Mouse (Mus musculus) heart, embryonic 16.5 days (tissue): Measurements from ENCODE around the gene BC029722. TPM values are rescaled to one million over a fixed set of nuclear protein-coding genes. Genes with fewer than 3 reads are reported as not detected.

ENCODE experiments used
- ATAC-seq: fragments of 200-750 bp; cut with Nextera tagmentation; replicated peaks from 2 replicates; pipeline ENCODE4 v1.8.0; 2017; ENCODE audit warnings: moderate number of reproducible peaks; ENCODE audit not compliant: insufficient read depth, low FRiP score; ENCODE audit errors: extremely low read depth
- H3K27ac ChIP-seq: fragments of 300-500 bp; sonication (generic); 2 replicates; pipeline ENCODE4 v1.5.1; 2014; ENCODE audit warnings: mild to moderate bottlenecking, low read length, control low read depth, moderate library complexity
- H3K27me3 ChIP-seq: fragments of 300-500 bp; sonication (generic); 2 replicates; pipeline ENCODE4 v1.6.1; 2014; ENCODE audit warnings: low read length, mixed read lengths; ENCODE audit not compliant: control insufficient read depth, insufficient read depth
- H3K36me3 ChIP-seq: fragments of 300-500 bp; sonication (generic); 2 replicates; pipeline ENCODE4 v1.6.1; 2014; ENCODE audit not compliant: control insufficient read depth, insufficient read depth
- H3K4me1 ChIP-seq: fragments of 300-500 bp; sonication (generic); 2 replicates; pipeline ENCODE4 v1.6.1; 2014; ENCODE audit warnings: low read length, mixed read lengths; ENCODE audit not compliant: control insufficient read depth, insufficient read depth
- H3K4me2 ChIP-seq: fragments of 300-500 bp; sonication (generic); 2 replicates; pipeline ENCODE4 v1.6.1; 2014; ENCODE audit warnings: low read depth, mild to moderate bottlenecking, control low read depth, low read length
- H3K4me3 ChIP-seq: fragments of 300-500 bp; sonication (generic); 2 replicates; pipeline ENCODE4 v1.5.1; 2014; ENCODE audit warnings: mild to moderate bottlenecking, control low read depth, low read length
- H3K9ac ChIP-seq: fragments of 300-500 bp; sonication (generic); 2 replicates; pipeline ENCODE4 v1.6.1; 2014; ENCODE audit warnings: low read length, control low read depth
- H3K9me3 ChIP-seq: fragments of 300-500 bp; sonication (generic); replicated peaks from 2 replicates; pipeline ENCODE4 v1.6.1; 2016; ENCODE audit warnings: low read length; ENCODE audit not compliant: control insufficient read depth
- WGBS: fragments of 180-500 bp; shearing (Covaris S2); extraction: QIAGEN DNeasy Blood & Tissue Kit; methylation state at CpG from one replicate; pipeline ENCODE4 v1.1.7; 2014; 5-methylcytosine and 5-hydroxymethylcytosine counted together
- polyA plus RNA-seq: library from polyadenylated mRNA; unstranded; fragments of >200 nt; fragmentation: Nextera tagmentation; extraction: Ambion mirVana; gene quantifications from 2 replicates; pipeline ENCODE4 v1.2.1, GENCODE M21; 2015

BC029722 gene
- polyA plus RNA-seq, 1 experiment from 2014 or later, result 17.4 TPM

GRCm38 (mm10) chr2:155812637-155813036 lies 6.6 kb downstream of the BC029722 start:
- 55% methylated on average over 4 of the region's 4 CpGs for WGBS
- Histone ChIP-seq H3K4me3 (no peak overlapping the region), H3K27me3 (no peaks in the 10 kb centered on the region), H3K36me3 (no peaks in the 10 kb centered on the region), H3K4me2 (no peak overlapping the region), H3K27ac (no peak overlapping the region), H3K9me3 (no peaks in the 10 kb centered on the region), H3K4me1 (no peaks in the 10 kb centered on the region), H3K9ac (no peak overlapping the region)
- ATAC-seq, result no peak

GRCm38 (mm10) chr2:155811821-155812396 lies 7.3 kb downstream of the BC029722 start:
- WGBS, result 36% methylated on average over 16 of the region's 16 CpGs
- Histone ChIP-seq H3K27ac (no peak overlapping the region), H3K4me1 (no peaks in the 10 kb centered on the region), H3K4me3 (no peak overlapping the region), H3K36me3 (no peaks in the 10 kb centered on the region), H3K4me2 (no peak overlapping the region), H3K27me3 (no peaks in the 10 kb centered on the region), H3K9me3 (no peaks in the 10 kb centered on the region), H3K9ac (no peak overlapping the region)
- ATAC-seq, result no peak

GRCm38 (mm10) chr2:155809620-155810019 lies 9.6 kb downstream of the BC029722 start:
- H3K4me2 ChIP-seq, result no peak overlapping the region
- H3K4me1 ChIP-seq, result peaks cover 4% of the 10 kb centered on the region; the same call in 1 of the 2 replicates
- no peak for ATAC-seq
- H3K9me3 ChIP-seq, result no peaks in the 10 kb centered on the region
- H3K27me3 ChIP-seq, result no peaks in the 10 kb centered on the region
- H3K4me3 ChIP-seq, result no peak overlapping the region
- no peak overlapping the region for H3K27ac ChIP-seq
- no peak overlapping the region for H3K9ac ChIP-seq
- WGBS, result 59% methylated on average over 4 of the region's 4 CpGs
- no peaks in the 10 kb centered on the region for H3K36me3 ChIP-seq

GRCm38 (mm10) chr2:155807408-155807807 lies 11.8 kb downstream of the BC029722 start:
- 84% methylated on average over 4 of the region's 4 CpGs for WGBS
- no peak for ATAC-seq
- Histone ChIP-seq H3K27ac (no peak overlapping the region), H3K27me3 (no peaks in the 10 kb centered on the region), H3K4me3 (no peak overlapping the region), H3K4me2 (no peak overlapping the region), H3K9me3 (no peaks in the 10 kb centered on the region), H3K4me1 (peaks cover 4% of the 10 kb centered on the region; the same call in 1 of the 2 replicates), H3K9ac (no peak overlapping the region), H3K36me3 (no peaks in the 10 kb centered on the region)

DNA sequence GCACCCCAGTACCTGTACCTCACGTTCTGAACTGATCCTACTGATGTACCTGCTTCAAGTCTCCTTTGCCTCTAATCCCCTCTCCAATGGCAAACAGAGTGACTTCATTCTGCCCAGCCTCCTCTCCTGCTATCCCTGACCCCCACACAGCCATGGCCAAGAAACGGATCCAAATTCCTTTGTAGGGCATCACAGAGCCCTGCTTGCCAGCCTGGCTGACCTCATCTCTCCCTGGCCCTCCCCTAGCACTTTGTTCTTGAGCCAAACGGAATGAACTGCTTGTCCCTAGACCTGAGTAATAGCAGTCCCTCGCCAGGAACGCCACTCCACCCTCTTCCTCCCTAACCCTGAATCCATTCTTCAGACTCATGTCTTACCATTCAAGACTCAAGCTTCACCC lies 12.7 kb downstream of the BC029722 start:
- Histone ChIP-seq H3K27ac (no peak overlapping the region), H3K36me3 (no peaks in the 10 kb centered on the region), H3K4me1 (peaks cover 4% of the 10 kb centered on the region; the same call in 1 of the 2 replicates), H3K9ac (no peak overlapping the region), H3K4me3 (no peak overlapping the region), H3K27me3 (no peaks in the 10 kb centered on the region), H3K9me3 (no peaks in the 10 kb centered on the region), H3K4me2 (no peak overlapping the region)
- 54% methylated on average over 5 of the region's 5 CpGs for WGBS
- ATAC-seq, result no peak

GRCm38 (mm10) chr2:155805925-155806255 lies 13.3 kb downstream of the BC029722 start:
- Histone ChIP-seq H3K27me3 (no peaks in the 10 kb centered on the region), H3K36me3 (no peaks in the 10 kb centered on the region), H3K4me3 (no peak overlapping the region), H3K27ac (no peak overlapping the region), H3K9ac (no peak overlapping the region), H3K9me3 (no peaks in the 10 kb centered on the region), H3K4me2 (no peak overlapping the region), H3K4me1 (peaks cover 4% of the 10 kb centered on the region; the same call in 1 of the 2 replicates)
- ATAC-seq, result no peak
- WGBS, result 70% methylated on average over 6 of the region's 6 CpGs

DNA sequence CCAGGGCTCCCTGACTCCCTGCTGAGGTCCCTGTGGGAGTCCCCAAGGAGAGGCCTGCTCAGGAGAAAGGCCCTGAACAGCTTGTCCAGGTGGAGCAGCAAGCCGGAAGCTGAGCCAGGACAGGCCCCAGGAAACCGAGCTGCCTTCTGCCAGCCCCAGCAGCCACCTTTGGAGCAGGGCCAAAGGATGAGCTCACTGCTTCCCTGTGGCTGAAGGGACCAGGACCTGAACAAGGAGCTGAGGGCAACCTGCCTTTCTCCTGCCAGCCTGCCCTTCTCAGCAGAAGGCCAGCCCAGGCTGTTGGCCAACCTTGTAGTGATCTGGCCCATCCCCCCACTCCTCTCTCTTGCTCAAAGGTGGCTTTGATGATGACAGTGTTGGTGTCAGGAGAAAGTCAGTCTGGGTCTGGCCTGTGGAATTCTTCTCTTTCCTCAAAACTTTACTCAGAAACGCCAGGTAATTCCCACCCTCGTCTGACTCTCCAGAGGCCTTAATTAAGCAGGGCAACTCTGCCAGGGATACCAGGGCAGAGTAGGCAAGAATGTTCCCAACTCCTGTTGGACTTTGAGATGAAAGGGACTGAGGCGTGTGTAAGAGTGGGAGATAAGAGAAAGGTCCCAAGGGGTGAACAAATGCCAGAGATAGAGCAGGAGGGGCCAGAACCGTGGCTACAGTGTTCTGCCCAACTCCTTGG lies 13.8 kb downstream of the BC029722 start:
- Histone ChIP-seq H3K9ac (no peak overlapping the region), H3K4me2 (no peak overlapping the region), H3K4me1 (peaks cover 4% of the 10 kb centered on the region; the same call in 1 of the 2 replicates), H3K4me3 (no peak overlapping the region), H3K27me3 (no peaks in the 10 kb centered on the region), H3K27ac (no peak overlapping the region), H3K36me3 (no peaks in the 10 kb centered on the region), H3K9me3 (no peaks in the 10 kb centered on the region)
- WGBS, result 25% methylated on average over 6 of the region's 6 CpGs
- ATAC-seq, result no peak

DNA sequence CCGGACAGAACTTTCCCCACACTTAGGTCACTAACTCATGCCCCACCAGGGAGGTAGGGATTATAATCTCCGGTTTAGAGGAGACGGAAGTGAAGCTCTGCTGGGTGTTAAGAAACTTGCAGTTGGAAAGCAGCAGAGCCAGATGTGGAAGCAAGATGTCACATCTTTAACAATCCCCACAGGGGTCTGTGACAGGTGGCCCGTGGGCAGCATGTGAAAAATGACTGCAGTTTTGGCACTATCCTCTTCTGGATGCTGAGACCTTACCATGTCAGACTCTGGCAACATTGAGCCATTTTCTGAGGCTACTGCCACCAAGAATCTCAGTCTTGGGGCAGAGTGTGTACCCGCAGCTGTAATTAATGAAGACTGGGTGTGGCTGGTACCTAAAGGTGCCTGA lies 15.2 kb downstream of the BC029722 start:
- Histone ChIP-seq H3K4me2 (no peak overlapping the region), H3K9ac (no peak overlapping the region), H3K4me1 (peaks cover 4% of the 10 kb centered on the region; the same call in 1 of the 2 replicates), H3K36me3 (no peaks in the 10 kb centered on the region), H3K27ac (no peak overlapping the region), H3K27me3 (no peaks in the 10 kb centered on the region), H3K4me3 (no peak overlapping the region), H3K9me3 (no peaks in the 10 kb centered on the region)
- WGBS, result 59% methylated on average over 5 of the region's 5 CpGs
- no peak for ATAC-seq

DNA sequence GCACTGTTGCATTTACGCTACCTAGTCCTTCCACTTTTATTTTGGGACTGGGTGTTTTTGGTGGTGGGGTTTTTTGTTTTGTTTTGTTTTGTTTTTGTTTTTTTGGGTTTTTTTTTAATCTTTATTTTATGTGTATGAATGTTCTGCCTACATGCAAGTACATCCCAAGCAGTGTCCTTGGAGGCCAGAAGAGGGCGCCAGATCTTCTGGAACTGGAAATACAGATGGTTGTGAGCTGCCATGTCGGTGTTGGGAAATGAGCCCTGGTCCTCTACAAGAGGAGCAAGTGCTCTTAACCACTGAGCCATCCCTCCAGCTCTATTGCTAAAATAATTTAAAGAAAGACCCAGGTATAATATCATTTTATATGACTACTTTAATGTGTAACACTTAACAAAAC lies 16.5 kb downstream of the BC029722 start:
- no peak for ATAC-seq
- H3K27me3 ChIP-seq, result no peaks in the 10 kb centered on the region
- H3K36me3 ChIP-seq, result no peaks in the 10 kb centered on the region

More for the DNA sequence above, 16.5 kb downstream of the BC029722 start:
- Histone ChIP-seq H3K4me3 (no peak overlapping the region), H3K9ac (no peak overlapping the region), H3K4me1 (peaks cover 4% of the 10 kb centered on the region; the same call in 1 of the 2 replicates), H3K27ac (no peak overlapping the region), H3K9me3 (no peaks in the 10 kb centered on the region), H3K4me2 (no peak overlapping the region)
- WGBS, result 54% methylated on average over 3 of the region's 3 CpGs
